Mouse (Mus musculus): ENCODE data around the gene Zfp579. TPM values are rescaled to one million over a fixed set of nuclear protein-coding genes. Genes with fewer than 3 reads are reported as not detected.

Zfp579 gene
- 9.2 and 12.0 TPM in 2 replicates for polyA plus RNA-seq (2015; fragmentation: Nextera tagmentation; extraction: Ambion mirVana)

GRCm38 (mm10) chr7:4996003-4996895 lies at the start of gene Zfp579:
Zfp579 (minus strand) TSS chr7:4996158.

GRCm38 (mm10) chr7:5038109-5038732 lies 42.3 kb upstream of the Zfp579 start, which contains the start of gene Zfp784:
Zfp784 (minus strand) TSS chr7:5038446.

GRCm38 (mm10) chr7:5033818-5034217 lies 37.9 kb upstream of the Zfp579 start, which contains the start of gene 4632433K11Rik:
4632433K11Rik (plus strand) TSS chr7:5034118.

GRCm38 (mm10) chr7:5020000-5020681 lies 24.2 kb upstream of the Zfp579 start, which contains the start of the genes Zfp865 and Ccdc106:
Zfp865 (plus strand) TSS chr7:5020376.
Ccdc106 (plus strand) TSS chr7:5020553.

GRCm38 (mm10) chr7:5015118-5016001 lies 19.4 kb upstream of the Zfp579 start, which contains the start of gene Gm44973:
Gm44973 (plus strand) TSS chr7:5015496.

GRCm38 (mm10) chr7:5014251-5015117 lies 18.5 kb upstream of the Zfp579 start, which contains the start of the genes Zfp524 and Fiz1:
Zfp524 (plus strand) TSS chr7:5014415.
Fiz1 (minus strand) TSS chr7:5014697.

GRCm38 (mm10) chr7:4971068-4971467 lies 24.9 kb downstream of the Zfp579 start, which contains the start of gene Sbk3:
Sbk3 (minus strand) TSS chr7:4971168.

GRCm38 (mm10) chr7:4964272-4964671 lies 31.7 kb downstream of the Zfp579 start, which contains the start of gene Sbk2:
Sbk2 (minus strand) TSS chr7:4964406.

Other genes with a start within 250 kb of the Zfp579 start
- gene Cox6b2, start 243.1 kb downstream of the Zfp579 start, polyA plus RNA-seq (2015; fragmentation: Nextera tagmentation; extraction: Ambion mirVana) = 18.6 and 22.1 TPM in 2 replicates
- not detected in 2 replicates for gene Fam71e2, start 224.9 kb downstream of the Zfp579 start, polyA plus RNA-seq (2015; fragmentation: Nextera tagmentation; extraction: Ambion mirVana)
- gene Il11, start 213.3 kb downstream of the Zfp579 start, polyA plus RNA-seq (2015; fragmentation: Nextera tagmentation; extraction: Ambion mirVana) = 0.09 TPM in 1 of 2 replicates, not detected in the other
- not detected in 2 replicates for gene Tmem190, start 213.2 kb downstream of the Zfp579 start, polyA plus RNA-seq (2015; fragmentation: Nextera tagmentation; extraction: Ambion mirVana)
- gene Tmem238, start 206.5 kb downstream of the Zfp579 start, polyA plus RNA-seq (2015; fragmentation: Nextera tagmentation; extraction: Ambion mirVana) = 8.2 and 8.9 TPM in 2 replicates
- gene Rpl28, start 203.3 kb downstream of the Zfp579 start, polyA plus RNA-seq (2015; fragmentation: Nextera tagmentation; extraction: Ambion mirVana) = 262 and 278 TPM in 2 replicates
- 106 and 115 TPM in 2 replicates for gene Ube2s, start 183.6 kb downstream of the Zfp579 start, polyA plus RNA-seq (2015; fragmentation: Nextera tagmentation; extraction: Ambion mirVana)
- not detected in 2 replicates for gene Shisa7, start 151.5 kb downstream of the Zfp579 start, polyA plus RNA-seq (2015; fragmentation: Nextera tagmentation; extraction: Ambion mirVana)
- 3.2 and 8.0 TPM in 2 replicates for gene Isoc2b, start 125.9 kb downstream of the Zfp579 start, polyA plus RNA-seq (2015; fragmentation: Nextera tagmentation; extraction: Ambion mirVana)
- gene Isoc2a, start 119.0 kb downstream of the Zfp579 start, polyA plus RNA-seq (2015; fragmentation: Nextera tagmentation; extraction: Ambion mirVana) = 0.87 and 1.4 TPM in 2 replicates
- gene Gm36210, start 89.6 kb downstream of the Zfp579 start, polyA plus RNA-seq (2015; fragmentation: Nextera tagmentation; extraction: Ambion mirVana) = 0.10 TPM in 1 of 2 replicates, not detected in the other
- gene Zfp628, start 80.9 kb downstream of the Zfp579 start, polyA plus RNA-seq (2015; fragmentation: Nextera tagmentation; extraction: Ambion mirVana) = 1.8 and 2.0 TPM in 2 replicates
- 0.66 and 1.3 TPM in 2 replicates for gene Nat14, start 74.1 kb downstream of the Zfp579 start, polyA plus RNA-seq (2015; fragmentation: Nextera tagmentation; extraction: Ambion mirVana)
- 8.7 and 10.2 TPM in 2 replicates for gene Ssc5d, start 70.4 kb downstream of the Zfp579 start, polyA plus RNA-seq (2015; fragmentation: Nextera tagmentation; extraction: Ambion mirVana)
- gene Sbk2, start 31.8 kb downstream of the Zfp579 start, polyA plus RNA-seq (2015; fragmentation: Nextera tagmentation; extraction: Ambion mirVana) = 6.5 and 8.4 TPM in 2 replicates
- gene Sbk3, start 25.0 kb downstream of the Zfp579 start, polyA plus RNA-seq (2015; fragmentation: Nextera tagmentation; extraction: Ambion mirVana) = not detected in 2 replicates
- gene Zfp524, start 18.3 kb upstream of the Zfp579 start, polyA plus RNA-seq (2015; fragmentation: Nextera tagmentation; extraction: Ambion mirVana) = 14.0 and 16.9 TPM in 2 replicates
- 16.4 and 17.7 TPM in 2 replicates for gene Fiz1, start 18.5 kb upstream of the Zfp579 start, polyA plus RNA-seq (2015; fragmentation: Nextera tagmentation; extraction: Ambion mirVana)
- gene Gm44973, start 19.3 kb upstream of the Zfp579 start, polyA plus RNA-seq (2015; fragmentation: Nextera tagmentation; extraction: Ambion mirVana) = 0.17 and 1.3 TPM in 2 replicates
- gene Zfp865, start 24.2 kb upstream of the Zfp579 start, polyA plus RNA-seq (2015; fragmentation: Nextera tagmentation; extraction: Ambion mirVana) = 3.0 and 3.2 TPM in 2 replicates
- 0.22 and 1.5 TPM in 2 replicates for gene Ccdc106, start 24.4 kb upstream of the Zfp579 start, polyA plus RNA-seq (2015; fragmentation: Nextera tagmentation; extraction: Ambion mirVana)
- not detected in 2 replicates for gene 4632433K11Rik, start 38.0 kb upstream of the Zfp579 start, polyA plus RNA-seq (2015; fragmentation: Nextera tagmentation; extraction: Ambion mirVana)
- gene Zfp784, start 42.3 kb upstream of the Zfp579 start, polyA plus RNA-seq (2015; fragmentation: Nextera tagmentation; extraction: Ambion mirVana) = 6.2 and 7.1 TPM in 2 replicates
- 15.9 and 17.3 TPM in 2 replicates for gene Zfp580, start 55.4 kb upstream of the Zfp579 start, polyA plus RNA-seq (2015; fragmentation: Nextera tagmentation; extraction: Ambion mirVana)
- 37.4 and 39.9 TPM in 2 replicates for gene U2af2, start 66.0 kb upstream of the Zfp579 start, polyA plus RNA-seq (2015; fragmentation: Nextera tagmentation; extraction: Ambion mirVana)
- 37.1 and 45.9 TPM in 2 replicates for gene Epn1, start 84.1 kb upstream of the Zfp579 start, polyA plus RNA-seq (2015; fragmentation: Nextera tagmentation; extraction: Ambion mirVana)
- not detected in 2 replicates for gene Rfpl4, start 120.8 kb upstream of the Zfp579 start, polyA plus RNA-seq (2015; fragmentation: Nextera tagmentation; extraction: Ambion mirVana)
- gene Rasl2-9, start 129.8 kb upstream of the Zfp579 start, polyA plus RNA-seq (2015; fragmentation: Nextera tagmentation; extraction: Ambion mirVana) = 1.1 and 1.8 TPM in 2 replicates
- not detected in 2 replicates for gene Vmn1r55, start 153.5 kb upstream of the Zfp579 start, polyA plus RNA-seq (2015; fragmentation: Nextera tagmentation; extraction: Ambion mirVana)
- gene Vmn1r56, start 200.6 kb upstream of the Zfp579 start, polyA plus RNA-seq (2015; fragmentation: Nextera tagmentation; extraction: Ambion mirVana) = not detected in 2 replicates
- gene Vmn1r57, start 222.3 kb upstream of the Zfp579 start, polyA plus RNA-seq (2015; fragmentation: Nextera tagmentation; extraction: Ambion mirVana) = not detected in 2 replicates